Mouse (Mus musculus) limb, embryonic 14.5 days (tissue): ENCODE measurements around the gene Hist2h2aa2. TPM values are rescaled to one million over a fixed set of nuclear protein-coding genes. Genes with fewer than 3 reads are reported as not detected.
"Not testable (repeated sequence)": the region's sequence is repeated elsewhere in the genome, so short reads cannot be mapped to it uniquely, and the experiment has no call there.

Experiments used
- ATAC-seq: fragments of 200-750 bp; cut with Nextera tagmentation; 2 replicates; pipeline ENCODE4 v1.8.0; 2017; ENCODE audit warnings: low read depth, moderate number of reproducible peaks, moderate TSS enrichment; ENCODE audit not compliant: low FRiP score
- DNase-seq: peaks from one replicate; pipeline ENCODE4 v3.0.0-alpha.2; 2015; ENCODE audit warnings: low spot score
- H3K27ac ChIP-seq: fragments of 300-500 bp; sonication (generic); replicated peaks from 2 replicates; pipeline ENCODE4 v1.5.1; 2014; ENCODE audit warnings: low read depth, mild to moderate bottlenecking, low read length, moderate library complexity, mixed read lengths
- H3K27me3 ChIP-seq: fragments of 300-500 bp; sonication (generic); 2 replicates; pipeline ENCODE4 v1.6.1; 2014; ENCODE audit warnings: low read length, mixed read lengths; ENCODE audit not compliant: control insufficient read depth, insufficient read depth
- H3K36me3 ChIP-seq: fragments of 300-500 bp; sonication (generic); 2 replicates; pipeline ENCODE4 v1.6.1; 2014; ENCODE audit warnings: mild to moderate bottlenecking, low read length, moderate library complexity, mixed read lengths; ENCODE audit not compliant: control insufficient read depth, insufficient read depth
- H3K4me1 ChIP-seq: fragments of 300-500 bp; sonication (generic); 2 replicates; pipeline ENCODE4 v1.6.1; 2014; ENCODE audit warnings: antibody characterized with exemption, low read length, mixed read lengths; ENCODE audit not compliant: control insufficient read depth, insufficient read depth
- H3K4me2 ChIP-seq: fragments of 300-500 bp; sonication (generic); replicated peaks from 2 replicates; pipeline ENCODE4 v1.6.1; 2014; ENCODE audit warnings: low read depth, mild to moderate bottlenecking, low read length, moderate library complexity; ENCODE audit not compliant: severe bottlenecking
- H3K4me3 ChIP-seq: fragments of 300-500 bp; sonication (generic); replicated peaks from 2 replicates; pipeline ENCODE4 v1.5.1; 2014; ENCODE audit warnings: low read length
- H3K9ac ChIP-seq: fragments of 300-500 bp; sonication (generic); 2 replicates; pipeline ENCODE4 v1.6.1; 2014; ENCODE audit warnings: mild to moderate bottlenecking, low read depth, low read length, moderate library complexity; ENCODE audit not compliant: severe bottlenecking
- H3K9me3 ChIP-seq: fragments of 300-500 bp; sonication (generic); 2 replicates; pipeline ENCODE4 v1.6.1; 2016; ENCODE audit warnings: low read length; ENCODE audit not compliant: control insufficient read depth
- POLR2A ChIP-seq: fragments of 200-500 bp; IDR thresholded peaks from 2 replicates; pipeline ENCODE4 v1.8.0; 2012; ENCODE audit warnings: inconsistent platforms, mild to moderate bottlenecking, moderate library complexity, borderline replicate concordance; ENCODE audit not compliant: insufficient read depth, insufficient read length; ENCODE audit errors: extremely low read depth
- WGBS: fragments of 180-500 bp; shearing (Covaris S2); extraction: QIAGEN DNeasy Blood & Tissue Kit; methylation state at CpG from one replicate; pipeline ENCODE4 v1.1.7; 2014; 5-methylcytosine and 5-hydroxymethylcytosine counted together
- polyA plus RNA-seq, 2 experiments: library from polyadenylated mRNA; depleted of rRNA in 1 of 2; stranded (reverse) in 1 of 2; unstranded in 1 of 2; fragments of >200 nt; fragmentation: Nextera tagmentation in 1 of 2; extraction: Ambion mirVana in 1 of 2; gene quantifications; 2 replicates each; pipeline versions ENCODE4 v1.2.1 to v1.2.3; 2012 to 2014

Hist2h2aa2 gene
- polyA plus RNA-seq, 2 experiments, result 9.7 to 30.9 TPM

GRCm38 (mm10) chr3:96249034-96249345 lies 8.9 kb upstream of the Hist2h2aa2 start:
- no peak for ATAC-seq
- Histone ChIP-seq H3K9me3 (no peaks in the 10 kb centered on the region), H3K4me1 (peaks cover 20% of the 10 kb centered on the region), H3K4me3 (0 out of 2 replicates have a peak overlapping the region, but pooled peaks have one; percentile 39), H3K9ac (no peak overlapping the region), H3K27ac (no peak overlapping the region), H3K36me3 (no peaks in the 10 kb centered on the region), H3K4me2 (peak overlapping the region; percentile 49; the same call in 1 of the 2 replicates), H3K27me3 (no peaks in the 10 kb centered on the region)
- no peak for DNase-seq
- WGBS, result 48% methylated on average over 4 of the region's 4 CpGs
- TF ChIP-seq POLR2A, result no peak

DNA sequence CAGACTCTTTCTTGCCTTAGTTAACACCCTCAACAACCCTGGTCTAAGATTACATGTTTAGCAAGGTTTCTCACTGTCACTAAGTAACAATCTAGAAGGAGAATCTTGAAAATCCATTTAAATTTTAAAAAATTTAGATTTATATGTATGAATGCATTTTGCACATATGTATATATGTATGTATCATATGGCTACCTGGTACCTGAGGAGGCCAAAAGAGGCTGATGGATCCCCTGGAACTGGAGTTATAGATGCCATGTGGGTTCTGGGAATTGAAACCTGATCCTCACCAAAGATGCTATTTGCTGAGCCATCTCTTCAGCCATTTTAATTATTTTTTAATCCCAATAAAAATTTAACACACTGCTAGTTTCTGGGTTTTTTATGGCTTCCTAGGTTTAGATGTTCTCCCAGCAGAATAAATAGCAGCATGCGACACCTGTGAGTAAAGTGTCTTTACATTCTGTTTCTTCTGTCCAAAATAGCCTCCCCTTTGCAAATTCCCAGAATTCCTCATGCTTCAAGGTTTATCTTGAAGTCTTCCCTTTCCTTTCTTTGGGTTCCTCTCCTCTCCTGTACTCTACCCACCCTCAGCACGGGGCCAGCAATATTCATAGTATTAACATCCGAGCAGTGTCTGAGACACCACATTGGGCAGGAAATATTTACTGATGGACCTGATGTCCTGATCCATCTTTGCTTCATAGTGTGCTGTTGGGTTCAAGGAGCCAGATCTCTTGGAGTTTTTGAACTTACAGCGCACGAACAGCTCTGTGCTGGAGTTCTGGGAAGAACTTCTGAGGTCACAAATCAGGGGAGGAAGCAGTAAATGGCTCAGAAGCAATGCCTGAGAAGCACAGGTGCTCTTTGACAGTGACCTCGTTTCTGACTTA lies 8.3 kb upstream of the Hist2h2aa2 start:
- DNase-seq (no peak), ATAC-seq (no peak)
- TF ChIP-seq POLR2A, result no peak
- no peaks in the 10 kb centered on the region for H3K9me3 ChIP-seq
- H3K4me3 ChIP-seq, result peak overlapping the region; percentile 39
- H3K9ac ChIP-seq, result peak overlapping the region; percentile 59; the same call in 1 of the 2 replicates
- no peaks in the 10 kb centered on the region for H3K27me3 ChIP-seq
- H3K4me1 ChIP-seq, result peaks cover 22% of the 10 kb centered on the region
- WGBS, result 36% methylated on average over 6 of the region's 6 CpGs
- H3K27ac ChIP-seq, result no peak overlapping the region
- no peaks in the 10 kb centered on the region for H3K36me3 ChIP-seq
- peak overlapping the region; percentile 49 for H3K4me2 ChIP-seq

DNA sequence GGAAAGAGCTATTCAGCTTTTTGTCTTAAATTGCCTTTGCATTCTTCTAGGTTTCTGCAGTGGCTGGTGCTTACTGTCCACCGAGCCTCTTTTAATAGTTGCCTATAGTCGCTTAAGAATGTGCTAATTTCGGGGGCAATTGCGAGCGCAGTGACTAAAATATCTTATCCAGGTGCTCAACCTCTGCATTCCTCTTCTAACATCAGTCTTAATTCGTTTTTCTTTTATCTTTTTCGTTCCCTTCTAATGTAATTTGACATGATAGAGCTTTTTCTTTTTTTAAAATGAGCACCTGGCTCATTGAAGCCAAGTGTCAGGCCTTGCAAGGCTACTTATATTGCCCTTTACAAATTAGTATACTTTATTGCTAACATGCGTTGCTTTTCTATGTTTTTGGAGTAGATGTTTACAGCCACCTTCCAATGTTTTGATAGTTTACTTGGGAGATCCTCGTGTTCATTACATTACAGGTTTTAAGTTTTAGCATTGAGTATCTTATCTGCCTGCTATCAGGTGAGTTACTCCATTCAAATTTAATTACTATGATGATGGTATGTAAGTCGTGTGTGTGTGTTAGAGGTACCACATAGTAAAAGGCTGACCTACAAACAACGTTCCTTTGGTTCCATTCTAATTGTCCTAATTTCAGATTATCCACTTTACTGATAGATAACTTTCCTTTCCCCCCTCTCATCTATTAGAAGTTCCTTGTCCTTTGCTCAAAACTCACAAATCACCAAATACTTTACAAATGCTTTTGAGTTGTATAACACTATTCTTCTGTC lies 7.5 kb upstream of the Hist2h2aa2 start:
- 2% methylated on average over 11 of the region's 11 CpGs for WGBS
- H3K36me3 ChIP-seq, result no peaks in the 10 kb centered on the region
- DNase-seq, result no peak
- no peak for ATAC-seq
- peak overlapping the region; percentile 59 for H3K9ac ChIP-seq
- H3K27me3 ChIP-seq, result no peaks in the 10 kb centered on the region
- peak overlapping the region; percentile 39 for H3K4me3 ChIP-seq
- no peak for TF ChIP-seq POLR2A
- H3K4me2 ChIP-seq, result peak overlapping the region; percentile 49
- H3K4me1 ChIP-seq, result peaks cover 25% of the 10 kb centered on the region
- peak overlapping the region; percentile 65; the same call in 1 of the 2 replicates for H3K27ac ChIP-seq
- no peaks in the 10 kb centered on the region for H3K9me3 ChIP-seq

DNA sequence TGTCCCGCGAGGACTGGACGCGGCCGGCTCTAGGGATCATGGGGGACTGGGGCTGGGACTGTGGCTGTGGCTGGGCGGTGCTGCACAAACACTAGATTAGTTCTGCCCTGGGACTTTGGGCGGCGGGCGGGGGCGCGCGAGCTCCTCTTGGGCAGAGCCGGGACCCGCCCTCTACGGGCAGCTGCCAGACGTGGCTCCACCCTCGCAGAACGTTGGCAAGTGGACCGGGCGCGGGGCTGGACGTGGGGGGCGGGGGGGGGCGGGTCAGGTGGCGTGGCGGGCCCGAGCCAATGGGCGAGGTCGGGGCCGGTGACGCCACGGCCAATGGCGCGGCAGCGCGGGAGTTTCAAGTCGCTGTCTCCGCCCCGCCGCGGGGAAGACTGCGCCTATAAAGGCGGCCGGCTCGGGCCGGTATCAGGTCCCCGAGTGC lies 6.4 kb upstream of the Hist2h2aa2 start, which contains the start of gene Hist2h3c1:
Gene Hist2h3c1, plus strand, starts transcription at position 259 of the 430 bp plus-strand sequence.
- H3K36me3 ChIP-seq, DNase-seq, H3K9me3 ChIP-seq, H3K27me3 ChIP-seq: not testable (repeated sequence)
- WGBS, result no CpG with 5 or more reads among the region's 47 CpGs
- Histone ChIP-seq H3K27ac (peak within 1 kb of the TSS; percentile 65; the same call in 1 of the 2 replicates), H3K4me1 (peaks cover 25% of the 10 kb centered on the region), H3K9ac (peak within 1 kb of the TSS; percentile 59), H3K4me3 (peak within 1 kb of the TSS; percentile 39), H3K4me2 (peak within 1 kb of the TSS; percentile 49)
- ATAC-seq, result peak; percentile 86

DNA sequence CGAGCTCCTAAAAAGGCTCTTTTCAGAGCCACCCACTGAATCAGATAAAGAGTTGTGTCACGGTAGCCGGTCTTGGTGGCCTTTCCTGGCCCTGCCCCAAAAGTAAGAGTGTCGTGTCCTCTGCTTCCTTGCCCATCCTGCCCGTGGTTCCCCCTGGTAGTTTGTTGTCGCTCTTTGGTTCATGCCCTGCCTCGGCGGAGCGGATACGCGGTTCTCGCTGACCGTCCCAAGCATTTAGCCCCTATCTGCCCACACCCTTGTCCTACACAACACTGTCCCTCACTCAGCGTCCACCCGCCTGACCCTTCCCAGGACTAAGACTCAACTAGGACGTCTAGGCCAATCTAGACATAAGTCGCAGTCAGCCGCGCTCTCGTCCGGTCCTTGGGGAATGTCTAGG lies 5.9 kb upstream of the Hist2h2aa2 start:
- peaks cover 26% of the 10 kb centered on the region for H3K4me1 ChIP-seq
- H3K27ac ChIP-seq, H3K27me3 ChIP-seq, H3K9ac ChIP-seq, H3K9me3 ChIP-seq, H3K36me3 ChIP-seq, DNase-seq: not testable (repeated sequence)
- peak overlapping the region; percentile 28 for H3K4me3 ChIP-seq
- ATAC-seq, result peak; percentile 5
- 0% methylated on average over 8 of the region's 21 CpGs for WGBS
- peak overlapping the region; percentile 28; the same call in 1 of the 2 replicates for H3K4me2 ChIP-seq

DNA sequence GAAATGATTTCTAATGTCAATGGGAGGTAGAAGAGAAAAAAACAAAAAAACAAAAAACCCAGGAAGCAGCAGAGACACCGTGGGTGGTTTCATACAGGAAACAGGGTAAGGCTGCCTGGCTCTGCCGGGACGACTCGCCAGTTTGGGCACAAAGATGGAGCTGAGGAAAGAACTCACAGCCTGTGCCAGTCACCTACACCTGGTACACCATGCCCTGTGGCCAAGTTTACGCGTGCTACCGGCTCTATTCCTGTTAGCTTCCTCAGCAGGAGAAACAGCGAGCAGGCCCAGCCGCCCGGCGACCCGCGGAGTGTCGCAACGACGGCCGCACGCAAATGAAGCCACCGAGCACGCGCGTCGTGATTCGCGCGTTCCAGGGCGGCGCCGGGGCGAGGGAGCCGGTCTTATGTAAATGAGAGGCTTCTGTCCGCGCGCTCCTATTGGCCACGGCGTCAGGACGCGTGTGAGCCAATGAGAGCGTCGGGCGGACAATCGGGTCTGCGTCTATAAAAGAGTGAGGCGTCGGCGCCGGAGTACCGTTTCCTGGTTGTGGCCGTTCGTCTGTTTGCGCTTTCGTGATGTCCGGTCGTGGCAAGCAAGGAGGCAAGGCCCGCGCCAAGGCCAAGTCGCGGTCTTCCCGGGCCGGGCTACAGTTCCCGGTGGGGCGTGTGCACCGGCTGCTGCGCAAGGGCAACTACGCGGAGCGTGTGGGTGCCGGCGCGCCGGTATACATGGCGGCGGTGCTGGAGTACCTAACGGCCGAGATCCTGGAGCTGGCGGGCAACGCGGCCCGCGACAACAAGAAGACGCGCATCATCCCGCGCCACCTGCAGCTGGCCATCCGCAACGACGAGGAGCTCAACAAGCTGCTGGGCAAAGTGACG lies 5.2 kb upstream of the Hist2h2aa2 start, which contains the start of gene Hist2h2aa1:
Gene Hist2h2aa1, plus strand, starts transcription at position 495 of the 884 bp plus-strand sequence.
- under 1% methylated on average over 25 of the region's 88 CpGs for WGBS

More for the DNA sequence above, 5.2 kb upstream of the Hist2h2aa2 start, which contains the start of gene Hist2h2aa1:
- Histone ChIP-seq H3K4me1 (peaks cover 27% of the 10 kb centered on the region), H3K9ac (peak within 1 kb of the TSS; percentile 68), H3K27ac (peak within 1 kb of the TSS; percentile 96), H3K4me2 (peak within 1 kb of the TSS; percentile 58), H3K4me3 (peak within 1 kb of the TSS; percentile 52)
- not testable (repeated sequence) for H3K27me3 ChIP-seq, H3K9me3 ChIP-seq, H3K36me3 ChIP-seq
- DNase-seq (peak; percentile 70), ATAC-seq (peak; percentile 89)
